Mouse (Mus musculus) small intestine, adult 2 months (tissue): ENCODE data around the gene Efhc1. TPM values are rescaled to one million over a fixed set of nuclear protein-coding genes. Genes with fewer than 3 reads are reported as not detected.

Source experiments
- H3K27ac ChIP-seq: fragments of 200-500 bp; 2 replicates; pipeline ENCODE4 v1.5.1; 2012; ENCODE audit warnings: low read depth, low read length, control low read depth, inconsistent platforms; ENCODE audit not compliant: insufficient read depth
- H3K27me3 ChIP-seq: fragments of 200-500 bp; 2 replicates; pipeline ENCODE4 v1.6.1; 2012; ENCODE audit warnings: mild to moderate bottlenecking, moderate library complexity, low read length, inconsistent platforms; ENCODE audit not compliant: control insufficient read depth, insufficient read depth
- H3K36me3 ChIP-seq: fragments of 200-500 bp; 2 replicates; pipeline ENCODE4 v1.6.1; 2012; ENCODE audit warnings: mild to moderate bottlenecking, low read length, control low read depth, inconsistent platforms; ENCODE audit not compliant: control insufficient read depth, insufficient read depth
- H3K4me1 ChIP-seq: fragments of 200-500 bp; 2 replicates; pipeline ENCODE4 v1.6.1; 2012; ENCODE audit warnings: low read length, inconsistent platforms, mixed read lengths; ENCODE audit not compliant: control insufficient read depth, insufficient read depth, insufficient read length
- H3K4me3 ChIP-seq: fragments of 200-500 bp; 2 replicates; pipeline ENCODE4 v1.5.1; 2012; ENCODE audit warnings: low read depth, mild to moderate bottlenecking, control low read depth, inconsistent platforms, low read length, moderate library complexity
- CTCF ChIP-seq: fragments of 200-500 bp; IDR thresholded peaks from 2 replicates; pipeline ENCODE4 v1.5.1; 2012; ENCODE audit warnings: low read depth, mild to moderate bottlenecking, control low read depth, inconsistent platforms, low read length, moderate library complexity, mixed read lengths; ENCODE audit not compliant: insufficient replicate concordance, insufficient read length; ENCODE audit errors: extremely low read depth
- POLR2A ChIP-seq: fragments of 200-500 bp; IDR thresholded peaks from 2 replicates; pipeline ENCODE4 v1.6.1; 2012; ENCODE audit warnings: low read depth, mild to moderate bottlenecking, control low read depth, inconsistent platforms, low read length, moderate library complexity
- WGBS: fragments of 180-500 bp; shearing (Covaris S2); methylation state at CpG from one replicate; pipeline ENCODE4 v1.1.7; 2018; 5-methylcytosine and 5-hydroxymethylcytosine counted together
- polyA plus RNA-seq: library from polyadenylated mRNA; depleted of rRNA; stranded (reverse); fragments of >200 nt; gene quantifications from 2 replicates; pipeline ENCODE4 v1.2.3, GENCODE M21; 2012; rRNA removed

The Efhc1 gene
- 0.32 and 0.50 TPM in 2 replicates for polyA plus RNA-seq

- H3K27ac ChIP-seq: no peak within 1 kb of the TSS; the same call in 1 of the 2 replicates
- no peaks in the 10 kb centered on the region for H3K27me3 ChIP-seq
- TF ChIP-seq CTCF: no peak
- peak; percentile 9; the same call in 1 of the 2 replicates for TF ChIP-seq POLR2A
- H3K4me1 ChIP-seq: peaks cover 8% of the 10 kb centered on the region
- WGBS: 2% methylated on average over 21 of the region's 23 CpGs
- H3K4me3 ChIP-seq: peak within 1 kb of the TSS; percentile 63
- H3K36me3 ChIP-seq: no peaks in the 10 kb centered on the region
Observed at GRCm38 (mm10) chr1:20951300-20951763, at the start of gene Efhc1. Gene Efhc1 (plus strand): TSS chr1:20951626.

- TF ChIP-seq CTCF: no peak
- TF ChIP-seq POLR2A: no peak
Observed at GRCm38 (mm10) chr1:20905501-20906127, 45.8 kb upstream of the Efhc1 start.

GRCm38 (mm10) chr1:20906128-20906515 lies 45.3 kb upstream of the Efhc1 start:
- TF ChIP-seq CTCF (no peak), POLR2A (no peak)
- Histone ChIP-seq H3K27ac (no peak overlapping the region), H3K36me3 (no peaks in the 10 kb centered on the region), H3K27me3 (no peaks in the 10 kb centered on the region), H3K4me1 (no peaks in the 10 kb centered on the region), H3K4me3 (no peak overlapping the region)
- WGBS: 92% methylated on average over 9 of the region's 9 CpGs

More at GRCm38 (mm10) chr1:20905501-20906127, 45.8 kb upstream of the Efhc1 start:
- H3K27me3 ChIP-seq: no peaks in the 10 kb centered on the region
- H3K36me3 ChIP-seq: no peaks in the 10 kb centered on the region
- no peak overlapping the region for H3K4me3 ChIP-seq
- no peaks in the 10 kb centered on the region for H3K4me1 ChIP-seq
- 91% methylated on average over 8 of the region's 8 CpGs for WGBS
- no peak overlapping the region for H3K27ac ChIP-seq

- Histone ChIP-seq H3K27me3 (no peaks in the 10 kb centered on the region), H3K4me1 (peaks cover 3% of the 10 kb centered on the region; the same call in 1 of the 2 replicates), H3K36me3 (no peaks in the 10 kb centered on the region), H3K4me3 (no peak overlapping the region), H3K27ac (no peak overlapping the region)
- TF ChIP-seq POLR2A: no peak
- WGBS: 72% methylated on average over 4 of the region's 4 CpGs
Observed at GRCm38 (mm10) chr1:20908541-20908940, 42.9 kb upstream of the Efhc1 start.

- no peaks in the 10 kb centered on the region for H3K36me3 ChIP-seq
- no peak overlapping the region for H3K27ac ChIP-seq
- H3K4me1 ChIP-seq: peaks cover 3% of the 10 kb centered on the region; the same call in 1 of the 2 replicates
- TF ChIP-seq CTCF: no peak
- no peak for TF ChIP-seq POLR2A
- 38% methylated on average over 2 of the region's 2 CpGs for WGBS
- no peak overlapping the region for H3K4me3 ChIP-seq
- H3K27me3 ChIP-seq: no peaks in the 10 kb centered on the region
Observed at GRCm38 (mm10) chr1:20912115-20912514, 39.3 kb upstream of the Efhc1 start.

- no peak overlapping the region for H3K27ac ChIP-seq
- peaks cover 3% of the 10 kb centered on the region; the same call in 1 of the 2 replicates for H3K4me1 ChIP-seq
- H3K4me3 ChIP-seq: no peak overlapping the region
- no peaks in the 10 kb centered on the region for H3K27me3 ChIP-seq
- WGBS: 34% methylated on average over 13 of the region's 13 CpGs
- TF ChIP-seq POLR2A (no peak), CTCF (no peak)
- H3K36me3 ChIP-seq: no peaks in the 10 kb centered on the region
Observed at GRCm38 (mm10) chr1:20912527-20913171, 38.8 kb upstream of the Efhc1 start.

GRCm38 (mm10) chr1:20914769-20915168 lies 36.7 kb upstream of the Efhc1 start:
- no peaks in the 10 kb centered on the region for H3K36me3 ChIP-seq
- TF ChIP-seq CTCF: no peak
- TF ChIP-seq POLR2A: no peak
- H3K27ac ChIP-seq: no peak overlapping the region
- no peak overlapping the region for H3K4me3 ChIP-seq
- WGBS: 99% methylated on average over 3 of the region's 3 CpGs
- H3K4me1 ChIP-seq: peaks cover 3% of the 10 kb centered on the region; the same call in 1 of the 2 replicates
- no peaks in the 10 kb centered on the region for H3K27me3 ChIP-seq
